Mouse (Mus musculus) C2C12 (cell line): ENCODE results near the gene Znrf3.

Experiments
- CTCF ChIP-seq: IDR thresholded peaks from one replicate; pipeline ENCODE4 v1.5.1; 2011; ENCODE audit not compliant: control insufficient read depth, insufficient read depth, insufficient read length
- FOSL1 ChIP-seq: IDR thresholded peaks from one replicate; pipeline ENCODE4 v1.8.0; 2011; ENCODE audit warnings: mild to moderate bottlenecking, low read length; ENCODE audit not compliant: poor library complexity, insufficient read depth, severe bottlenecking
- MAX ChIP-seq: IDR thresholded peaks from one replicate; pipeline ENCODE4 v1.6.1; 2011; ENCODE audit warnings: mild to moderate bottlenecking, control low read depth
- MYOD1 ChIP-seq: IDR thresholded peaks from one replicate; pipeline ENCODE4 v1.6.1; 2011; ENCODE audit warnings: low read depth; ENCODE audit not compliant: control insufficient read depth, insufficient read length
- MYOG ChIP-seq: IDR thresholded peaks from one replicate; pipeline ENCODE4 v1.6.1; 2011; ENCODE audit not compliant: control insufficient read depth, insufficient read length; ENCODE audit errors: extremely low read depth
- USF1 ChIP-seq: IDR thresholded peaks from one replicate; pipeline ENCODE4 v1.6.1; 2011; ENCODE audit warnings: low read depth, mild to moderate bottlenecking, control low read depth, moderate library complexity

GRCm38 (mm10) chr11:5314330-5314741 is 130.3 kb downstream of the Znrf3 start:
- TF ChIP-seq MYOD1 (no peak), CTCF (no peak), MAX (no peak), USF1 (no peak), MYOG (no peak), FOSL1 (no peak)
